Mouse (Mus musculus) ES-Bruce4 (cell line): Measurements from ENCODE around the gene Dio1. TPM values are rescaled to one million over a fixed set of nuclear protein-coding genes. Genes with fewer than 3 reads are reported as not detected.

Experiments
- H3K27ac ChIP-seq: 2 replicates; pipeline ENCODE4 v1.5.1; 2012; ENCODE audit warnings: low read length, inconsistent platforms; ENCODE audit not compliant: insufficient read depth
- H3K27me3 ChIP-seq: 2 replicates; pipeline ENCODE4 v1.6.1; 2012; ENCODE audit warnings: mild to moderate bottlenecking, low read length, inconsistent platforms; ENCODE audit not compliant: control insufficient read depth, poor library complexity, insufficient read depth, severe bottlenecking
- H3K36me3 ChIP-seq: 2 replicates; pipeline ENCODE4 v1.6.1; 2012; ENCODE audit warnings: inconsistent platforms, mild to moderate bottlenecking, low read length, moderate library complexity; ENCODE audit not compliant: control insufficient read depth, poor library complexity, insufficient read depth, severe bottlenecking
- H3K4me1 ChIP-seq: one replicate; pipeline ENCODE4 v1.8.1; 2011; ENCODE audit warnings: low read length; ENCODE audit not compliant: control insufficient read depth, insufficient read depth
- H3K4me3 ChIP-seq: 2 replicates; pipeline ENCODE4 v1.5.1; 2011; ENCODE audit warnings: low read depth, mild to moderate bottlenecking, low read length
- H3K9ac ChIP-seq: 2 replicates; pipeline ENCODE4 v1.6.1; 2012; ENCODE audit warnings: low read depth, mild to moderate bottlenecking, inconsistent platforms; ENCODE audit not compliant: poor library complexity, severe bottlenecking
- H3K9me3 ChIP-seq: replicated peaks from 2 replicates; pipeline ENCODE4 v1.6.1; 2012; ENCODE audit warnings: mild to moderate bottlenecking, low read length, inconsistent platforms; ENCODE audit not compliant: control insufficient read depth, poor library complexity, insufficient read depth, severe bottlenecking
- CTCF ChIP-seq: IDR thresholded peaks from one replicate; pipeline ENCODE4 v1.8.1; 2011; ENCODE audit warnings: low read depth, low read length
- EP300 ChIP-seq: IDR thresholded peaks from 2 replicates; pipeline ENCODE4 v1.6.1; 2011; ENCODE audit warnings: low read depth, low read length; ENCODE audit not compliant: insufficient read depth
- POLR2A ChIP-seq: IDR thresholded peaks from one replicate; pipeline ENCODE4 v1.8.1; 2011; ENCODE audit warnings: low read length; ENCODE audit not compliant: insufficient read depth
- polyA plus RNA-seq: library from polyadenylated mRNA; stranded (reverse); fragments of >200 nt; gene quantifications from 2 replicates; pipeline ENCODE4 v1.2.4, GENCODE M21; 2011; ENCODE audit warnings: low read depth; ENCODE audit not compliant: missing spikeins, insufficient read depth, insufficient read length

Dio1 gene
- polyA plus RNA-seq, 1 experiment: not detected

GRCm38 (mm10) chr4:107313690-107314478 lies 6.9 kb upstream of the Dio1 start, which contains the start of gene Yipf1:
Gene Yipf1 (plus strand): TSS chr4:107314363.
- H3K9ac ChIP-seq: peak within 1 kb of the TSS; percentile 44
- H3K27ac ChIP-seq: no peak within 1 kb of the TSS
- no peak for TF ChIP-seq CTCF
- TF ChIP-seq EP300: no peak
- peak; percentile 52 for TF ChIP-seq POLR2A

GRCm38 (mm10) chr4:107303531-107303930 lies 3.4 kb downstream of the Dio1 start:
- H3K9me3 ChIP-seq: no peaks in the 10 kb centered on the region
- H3K27me3 ChIP-seq: no peaks in the 10 kb centered on the region
- no peak overlapping the region for H3K9ac ChIP-seq
- no peaks in the 10 kb centered on the region for H3K4me1 ChIP-seq
- no peaks in the 10 kb centered on the region for H3K36me3 ChIP-seq
- no peak overlapping the region for H3K4me3 ChIP-seq
- TF ChIP-seq CTCF (no peak), EP300 (no peak), POLR2A (no peak)
- no peak overlapping the region for H3K27ac ChIP-seq

More at GRCm38 (mm10) chr4:107313690-107314478, 6.9 kb upstream of the Dio1 start, which contains the start of gene Yipf1:
- Histone ChIP-seq H3K9me3 (no peaks in the 10 kb centered on the region), H3K4me3 (peak within 1 kb of the TSS; percentile 93), H3K27me3 (no peaks in the 10 kb centered on the region), H3K4me1 (no peaks in the 10 kb centered on the region), H3K36me3 (no peaks in the 10 kb centered on the region)

GRCm38 (mm10) chr4:107302832-107303231 lies 4.1 kb downstream of the Dio1 start:
- no peak overlapping the region for H3K4me3 ChIP-seq

GRCm38 (mm10) chr4:107302221-107302620 lies 4.7 kb downstream of the Dio1 start:
- no peaks in the 10 kb centered on the region for H3K4me1 ChIP-seq
- H3K36me3 ChIP-seq: no peaks in the 10 kb centered on the region
- no peak overlapping the region for H3K4me3 ChIP-seq
- no peak overlapping the region for H3K27ac ChIP-seq
- TF ChIP-seq EP300 (no peak), CTCF (no peak), POLR2A (no peak)
- H3K27me3 ChIP-seq: no peaks in the 10 kb centered on the region
- H3K9me3 ChIP-seq: no peaks in the 10 kb centered on the region
- no peak overlapping the region for H3K9ac ChIP-seq

More at GRCm38 (mm10) chr4:107302832-107303231, 4.1 kb downstream of the Dio1 start:
- Histone ChIP-seq H3K36me3 (no peaks in the 10 kb centered on the region), H3K9ac (no peak overlapping the region), H3K27me3 (no peaks in the 10 kb centered on the region), H3K9me3 (no peaks in the 10 kb centered on the region), H3K4me1 (no peaks in the 10 kb centered on the region), H3K27ac (no peak overlapping the region)
- TF ChIP-seq POLR2A: no peak
- no peak for TF ChIP-seq CTCF
- no peak for TF ChIP-seq EP300

- Histone ChIP-seq H3K4me1 (no peaks in the 10 kb centered on the region), H3K36me3 (no peaks in the 10 kb centered on the region), H3K27me3 (no peaks in the 10 kb centered on the region), H3K9ac (no peak overlapping the region), H3K27ac (no peak overlapping the region), H3K4me3 (no peak overlapping the region), H3K9me3 (no peaks in the 10 kb centered on the region)
- TF ChIP-seq EP300: no peak
These were observed 5.9 kb downstream of the Dio1 start for GRCm38 (mm10) chr4:107300902-107301555.

- no peaks in the 10 kb centered on the region for H3K9me3 ChIP-seq
These were observed 6.6 kb downstream of the Dio1 start for GRCm38 (mm10) chr4:107300371-107300770.

More at GRCm38 (mm10) chr4:107300371-107300770, 6.6 kb downstream of the Dio1 start:
- Histone ChIP-seq H3K36me3 (no peaks in the 10 kb centered on the region), H3K27me3 (no peaks in the 10 kb centered on the region), H3K9ac (no peak overlapping the region), H3K27ac (no peak overlapping the region), H3K4me1 (no peaks in the 10 kb centered on the region), H3K4me3 (no peak overlapping the region)
- TF ChIP-seq CTCF (no peak), POLR2A (no peak), EP300 (no peak)
